Mouse (Mus musculus) lung, postnatal 0 days (tissue): ENCODE data around the gene Adcy9. TPM values are rescaled to one million over a fixed set of nuclear protein-coding genes. Genes with fewer than 3 reads are reported as not detected.
"Not testable (repeated sequence)": the region's sequence is repeated elsewhere in the genome, so short reads cannot be mapped to it uniquely, and the experiment has no call there.

Source experiments
- ATAC-seq: fragments of 200-750 bp; cut with Nextera tagmentation; 2 replicates; pipeline ENCODE4 v1.8.0; 2017; ENCODE audit warnings: moderate library complexity
- DNase-seq: peaks from one replicate; pipeline ENCODE4 v3.0.0-alpha.2; 2016; ENCODE audit warnings: low spot score
- H3K27ac ChIP-seq: fragments of 300-500 bp; sonication (generic); 2 replicates; pipeline ENCODE4 v1.5.1; 2014; ENCODE audit warnings: antibody characterized with exemption, mild to moderate bottlenecking, low read length, mixed read lengths
- H3K27me3 ChIP-seq: fragments of 300-500 bp; sonication (generic); replicated peaks from 2 replicates; pipeline ENCODE4 v1.6.1; 2014; ENCODE audit warnings: low read length, mixed read lengths; ENCODE audit not compliant: insufficient read depth
- H3K36me3 ChIP-seq: fragments of 300-500 bp; sonication (generic); 2 replicates; pipeline ENCODE4 v1.6.1; 2014; ENCODE audit warnings: low read length, mixed read lengths; ENCODE audit not compliant: insufficient read depth
- H3K4me1 ChIP-seq: fragments of 300-500 bp; sonication (generic); 2 replicates; pipeline ENCODE4 v1.6.1; 2014; ENCODE audit warnings: antibody characterized with exemption, low read depth, low read length, mixed read lengths; ENCODE audit not compliant: insufficient read depth
- H3K4me2 ChIP-seq: fragments of 300-500 bp; sonication (generic); replicated peaks from 2 replicates; pipeline ENCODE4 v1.6.1; 2014; ENCODE audit warnings: low read depth, mild to moderate bottlenecking, low read length, moderate library complexity, mixed read lengths
- H3K4me3 ChIP-seq: fragments of 300-500 bp; sonication (generic); 2 replicates; pipeline ENCODE4 v1.5.1; 2014; ENCODE audit warnings: low read depth, low read length
- H3K9ac ChIP-seq: fragments of 300-500 bp; sonication (generic); replicated peaks from 2 replicates; pipeline ENCODE4 v1.6.1; 2014; ENCODE audit warnings: low read depth, mild to moderate bottlenecking
- H3K9me3 ChIP-seq: fragments of 300-500 bp; sonication (generic); 2 replicates; pipeline ENCODE4 v1.6.1; 2016; ENCODE audit warnings: low read length, mixed read lengths
- CTCF ChIP-seq: IDR thresholded peaks from 2 replicates; pipeline ENCODE4 v1.5.1; 2016; ENCODE audit warnings: antibody characterized with exemption, mild to moderate bottlenecking
- EP300 ChIP-seq: IDR thresholded peaks from 2 replicates; pipeline ENCODE4 v1.6.1; 2016; ENCODE audit warnings: antibody characterized with exemption, mild to moderate bottlenecking, control low read depth
- WGBS: fragments of 180-500 bp; shearing (Covaris S2); extraction: QIAGEN DNeasy Blood & Tissue Kit; methylation state at CpG from one replicate; pipeline ENCODE4 v1.1.7; 2014; 5-methylcytosine and 5-hydroxymethylcytosine counted together
- polyA plus RNA-seq: library from polyadenylated mRNA; unstranded; fragments of >200 nt; fragmentation: Nextera tagmentation; extraction: Ambion mirVana; gene quantifications from 2 replicates; pipeline ENCODE4 v1.2.1, GENCODE M21; 2015

Adcy9 gene
- polyA plus RNA-seq, 1 experiment from 2014 or later, result 2.9 TPM

GRCm38 (mm10) chr16:4366671-4367070 lies 53.6 kb downstream of the Adcy9 start:
- WGBS, result 79% methylated on average over 3 of the region's 3 CpGs
- Histone ChIP-seq H3K36me3 (no peaks in the 10 kb centered on the region), H3K27ac (no peak overlapping the region), H3K4me1 (no peaks in the 10 kb centered on the region), H3K4me2 (no peak overlapping the region), H3K9ac (no peak overlapping the region), H3K27me3 (no peaks in the 10 kb centered on the region), H3K9me3 (no peaks in the 10 kb centered on the region), H3K4me3 (no peak overlapping the region)
- no peak for DNase-seq
- no peak for TF ChIP-seq EP300
- no peak for TF ChIP-seq CTCF
- ATAC-seq, result no peak

- ATAC-seq, result no peak
- Histone ChIP-seq H3K9me3 (no peaks in the 10 kb centered on the region), H3K4me1 (no peaks in the 10 kb centered on the region), H3K4me3 (no peak overlapping the region), H3K27ac (no peak overlapping the region), H3K36me3 (no peaks in the 10 kb centered on the region), H3K4me2 (no peak overlapping the region), H3K9ac (no peak overlapping the region), H3K27me3 (no peaks in the 10 kb centered on the region)
- DNase-seq, result no peak
- TF ChIP-seq EP300 (no peak), CTCF (no peak)
- WGBS, result 72% methylated on average over 4 of the region's 4 CpGs
Observed at GRCm38 (mm10) chr16:4363341-4364116, 56.8 kb downstream of the Adcy9 start.

DNA sequence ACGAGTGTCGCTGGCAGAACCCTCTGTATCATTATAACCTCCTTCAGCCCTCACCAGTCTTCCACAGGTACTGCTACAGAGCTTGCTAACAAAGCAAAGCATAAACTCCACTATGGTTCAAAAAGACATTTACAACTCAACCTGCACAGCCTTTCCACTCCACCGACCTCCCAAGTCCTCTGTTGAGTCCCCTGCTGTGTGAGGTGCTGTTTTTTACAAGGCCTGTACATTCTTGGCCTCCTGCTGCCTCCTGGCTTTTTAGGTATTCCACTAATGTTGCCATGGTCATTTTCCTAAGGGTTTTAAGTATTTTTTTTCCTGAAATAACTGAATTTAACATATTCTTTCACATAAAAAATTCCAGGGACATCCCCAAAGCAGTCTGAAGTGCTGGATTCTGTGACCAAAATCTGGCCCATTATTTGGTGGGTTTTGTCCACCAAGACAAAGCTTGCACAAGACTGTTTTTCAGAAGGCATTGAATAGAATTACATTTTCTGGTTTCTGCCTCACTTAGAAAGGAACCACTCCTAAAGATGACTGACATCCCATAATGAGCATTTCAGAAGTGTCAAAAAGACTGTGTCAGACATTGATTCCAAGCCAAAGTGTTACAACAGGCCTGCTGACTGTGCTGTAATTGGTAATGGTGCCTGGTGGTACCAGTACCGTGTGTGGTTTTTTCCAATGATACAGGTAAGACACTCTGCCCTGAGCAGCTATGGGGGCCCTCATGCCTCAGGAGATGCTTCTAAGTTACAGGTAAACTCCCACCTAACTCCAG lies 64.8 kb downstream of the Adcy9 start:
- Histone ChIP-seq H3K4me2 (no peak overlapping the region), H3K27ac (no peak overlapping the region), H3K36me3 (no peaks in the 10 kb centered on the region), H3K4me1 (no peaks in the 10 kb centered on the region), H3K27me3 (no peaks in the 10 kb centered on the region), H3K9me3 (no peaks in the 10 kb centered on the region), H3K9ac (no peak overlapping the region), H3K4me3 (no peak overlapping the region)
- DNase-seq (no peak), ATAC-seq (no peak)
- WGBS, result 72% methylated on average over 4 of the region's 4 CpGs
- TF ChIP-seq CTCF, result no peak
- TF ChIP-seq EP300, result no peak

DNA sequence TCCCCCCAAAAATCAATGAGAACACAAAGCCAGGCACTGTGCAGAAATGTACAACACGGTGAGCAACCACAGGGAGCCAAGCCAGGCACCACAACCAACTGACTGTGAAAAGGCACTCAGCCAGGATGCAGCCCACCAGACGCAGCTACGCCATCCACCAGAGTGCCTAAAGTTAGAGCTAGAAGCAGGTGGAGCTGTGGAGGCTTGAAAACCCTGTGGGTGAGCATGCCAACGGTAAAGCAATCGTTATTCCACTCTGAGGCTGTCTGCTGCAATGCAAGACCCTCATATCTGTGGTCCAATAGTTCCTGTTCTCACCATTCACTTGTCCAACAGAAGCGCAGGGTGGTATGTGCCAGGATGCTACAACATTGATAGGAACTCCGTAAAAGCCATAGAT lies 77.7 kb downstream of the Adcy9 start:
- Histone ChIP-seq H3K27ac (no peak overlapping the region), H3K4me1 (no peaks in the 10 kb centered on the region), H3K27me3 (no peaks in the 10 kb centered on the region), H3K9me3 (no peaks in the 10 kb centered on the region), H3K4me3 (no peak overlapping the region), H3K36me3 (no peaks in the 10 kb centered on the region), H3K9ac (no peak overlapping the region), H3K4me2 (no peak overlapping the region)
- DNase-seq, result no peak
- WGBS, result 88% methylated on average over 7 of the region's 7 CpGs
- no peak for ATAC-seq
- no peak for TF ChIP-seq EP300
- TF ChIP-seq CTCF, result no peak

DNA sequence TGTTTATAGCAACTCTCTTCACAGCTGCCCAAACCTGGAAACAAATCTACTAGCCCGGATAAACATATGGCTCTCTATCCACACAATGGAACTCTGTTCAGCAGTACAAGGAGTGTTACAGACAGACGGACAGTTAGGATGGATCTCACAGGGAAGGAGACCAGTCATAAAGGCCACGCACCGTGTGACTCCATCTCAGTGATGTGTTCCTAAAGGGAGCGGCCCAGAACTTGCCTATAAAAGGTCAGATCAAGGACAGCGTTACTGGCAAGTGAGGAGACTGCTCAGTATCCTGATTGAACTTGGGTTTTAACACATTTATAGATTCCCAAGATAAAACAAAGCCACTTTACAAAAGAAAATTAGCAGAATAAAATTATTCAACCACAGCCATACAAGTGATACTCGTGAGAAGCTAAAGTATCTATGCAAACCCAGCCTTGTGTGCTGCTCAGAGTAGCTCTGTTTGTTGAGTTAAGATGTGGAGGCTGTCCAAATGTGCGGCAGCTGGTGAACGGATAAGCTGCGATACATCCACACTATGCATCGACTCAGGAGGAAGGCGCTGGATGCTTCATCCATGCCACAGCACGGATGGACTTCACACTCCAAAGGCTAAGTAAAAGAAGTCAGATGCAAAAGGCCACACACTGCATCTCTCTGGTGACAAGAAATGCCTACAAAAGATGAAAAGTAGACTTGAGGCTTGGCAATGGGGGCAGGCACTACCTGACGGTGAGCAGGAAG lies 78.8 kb downstream of the Adcy9 start:
- no peak for TF ChIP-seq CTCF
- TF ChIP-seq EP300, result no peak
- DNase-seq (no peak), ATAC-seq (no peak)
- WGBS, result 79% methylated on average over 14 of the region's 14 CpGs
- H3K9me3 ChIP-seq, result no peaks in the 10 kb centered on the region
- H3K4me2 ChIP-seq, result no peak overlapping the region
- no peak overlapping the region for H3K27ac ChIP-seq
- H3K36me3 ChIP-seq, result no peaks in the 10 kb centered on the region
- no peak overlapping the region for H3K4me3 ChIP-seq
- H3K4me1 ChIP-seq, result no peaks in the 10 kb centered on the region
- H3K27me3 ChIP-seq, result no peaks in the 10 kb centered on the region
- H3K9ac ChIP-seq, result no peak overlapping the region

DNA sequence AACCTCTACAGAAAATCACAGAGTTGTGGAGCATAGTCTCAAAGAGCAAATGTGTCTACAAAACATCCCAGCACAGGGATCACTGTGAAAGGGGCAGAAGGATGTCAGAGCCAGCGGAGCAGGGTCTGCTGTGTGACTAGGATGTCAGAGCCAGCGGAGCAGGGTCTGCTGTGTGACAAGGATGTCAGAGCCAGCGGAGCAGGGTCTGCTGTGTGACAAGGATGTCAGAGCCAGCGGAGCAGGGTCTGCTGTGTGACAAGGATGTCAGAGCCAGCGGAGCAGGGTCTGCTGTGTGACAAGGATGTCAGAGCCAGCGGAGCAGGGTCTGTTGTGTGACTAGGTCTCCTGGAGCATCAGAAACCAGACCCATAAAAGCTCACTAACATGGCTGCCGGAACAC lies 81.1 kb downstream of the Adcy9 start:
- H3K27ac ChIP-seq, H3K4me3 ChIP-seq, ATAC-seq, DNase-seq, H3K27me3 ChIP-seq, H3K36me3 ChIP-seq, H3K9me3 ChIP-seq, H3K4me1 ChIP-seq, H3K9ac ChIP-seq, H3K4me2 ChIP-seq: not testable (repeated sequence)
- WGBS, result 82% methylated on average over 6 of the region's 7 CpGs
